Mouse (Mus musculus) liver, postnatal 0 days (tissue): ENCODE measurements at regions not wholly inside any gene's neighbourhood (a gene's known extent, or its start where the extent isn't known, plus 50 kb on each side); places are given as distances from the start of the nearest gene placed in this dataset.

Experiments used
- CTCF ChIP-seq: sonication (generic); IDR thresholded peaks from 2 replicates; pipeline ENCODE4 v1.5.1; 2016; ENCODE audit warnings: antibody characterized with exemption, low read depth
- EP300 ChIP-seq: IDR thresholded peaks from 2 replicates; pipeline ENCODE4 v1.6.1; 2016; ENCODE audit warnings: antibody characterized with exemption, low read depth, mild to moderate bottlenecking

DNA sequence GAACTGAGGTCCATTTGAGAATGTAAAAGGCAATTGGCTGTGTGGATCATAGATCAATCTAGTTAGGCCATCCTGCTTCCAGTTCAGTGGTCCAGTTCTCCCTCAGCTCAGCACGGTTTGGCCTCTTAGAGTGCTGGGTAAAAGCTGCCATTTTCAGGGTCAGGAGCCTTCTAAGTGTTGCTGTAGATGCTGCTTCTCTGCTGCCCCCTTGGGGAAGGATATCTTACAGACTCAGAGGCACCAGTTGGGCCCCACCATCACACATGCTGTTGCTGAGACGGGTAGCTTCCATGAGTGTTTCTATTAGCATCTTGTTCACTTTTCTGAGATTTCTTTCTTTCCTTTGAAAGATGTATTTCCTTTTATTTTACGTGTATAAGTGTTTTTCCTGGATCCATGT, 132.1 kb upstream of the Podxl start:
- TF ChIP-seq CTCF (peak; percentile 43), EP300 (no peak)
